ENCODE assay signal across 20 mouse cellular contexts in genomic region chr19:10500581-10500980, GRCm38 (mm10). TPM values are rescaled to one million over a fixed set of nuclear protein-coding genes. Genes with fewer than 3 reads are reported as not detected.
DNase-seq lines count a peak whose midpoint lies in the region; ATAC-seq lines count a peak whose summit lies in the region.
"Had no signal": no experiment of that assay in that cellular context is flagged by ENCODE, and none has a peak within 500 bp of the region (broad histone marks: within the 10 kb centered on the region; RNA-seq: fewer than 3 reads in every experiment).

No protein-coding gene starts in this region.

- peak overlapping the region; percentile 8; the same call in 1 of the 2 replicates for H3K9ac ChIP-seq in heart, embryonic 12.5 days
- 0 out of 2 replicates have a peak overlapping the region, but pooled peaks have one; percentile 14 for H3K9ac ChIP-seq in neural tube, embryonic 15.5 days (replicated peaks)
- H3K9ac ChIP-seq in stomach, embryonic 16.5 days (ENCODE audit: low read length): no peak overlapping the region
- H3K9ac ChIP-seq: embryonic facial prominence, embryonic 13.5 days; hindbrain, embryonic 14.5 days had no signal

- no peak overlapping the region for H3K4me3 ChIP-seq in heart, embryonic 12.5 days
- no peak overlapping the region for H3K4me3 ChIP-seq in neural tube, embryonic 15.5 days (replicated peaks)
- no peak overlapping the region for H3K4me3 ChIP-seq in stomach, embryonic 16.5 days (replicated peaks; ENCODE audit: low read length)
- H3K4me3 ChIP-seq: embryonic facial prominence, embryonic 13.5 days; hindbrain, embryonic 10.5 days had no signal

- WGBS in heart, embryonic 12.5 days: 85% methylated on average over 8 of the region's 8 CpGs
- WGBS in neural tube, embryonic 15.5 days: 88% methylated on average over 8 of the region's 8 CpGs
- WGBS in stomach, embryonic 16.5 days: 68% methylated on average over 8 of the region's 8 CpGs

- H3K27me3 ChIP-seq in heart, embryonic 12.5 days (replicated peaks): 0 out of 2 replicates have a peak, but pooled peaks cover 4% of the 10 kb centered on the region
- H3K27me3 ChIP-seq in neural tube, embryonic 15.5 days (replicated peaks): no peaks in the 10 kb centered on the region
- H3K27me3 ChIP-seq in stomach, embryonic 16.5 days (ENCODE audit: control insufficient read depth, insufficient read depth, low read length): no peaks in the 10 kb centered on the region
- H3K27me3 ChIP-seq: CH12.LX; embryonic facial prominence, embryonic 13.5 days had no signal

- DNase-seq in heart, adult 8-10 months (ENCODE audit: low spot score): no peak
- no peak for DNase-seq in neural tube, embryonic 10.5 days (ENCODE audit: extremely low spot score, low spot score)
- DNase-seq in layer of hippocampus, adult 18-20 months (ENCODE audit: low spot score in 2 of 2): no peak
- no peak for DNase-seq in adipocyte (ENCODE audit: low spot score)
- DNase-seq: adrenal gland, adult 8-10 months; adrenal gland, postnatal 36 days; cerebellum, adult 11-12 months; cerebellum, adult 9-10 months; cerebellum, postnatal 25 days; gastrocnemius, postnatal 10 days; heart, adult 18-20 months had no signal

- no peak for ATAC-seq in heart, embryonic 12.5 days (ENCODE audit: insufficient number of reproducible peaks, low FRiP score)
- no peak for ATAC-seq in neural tube, embryonic 15.5 days (ENCODE audit: low FRiP score)
- peak; percentile 67 for ATAC-seq in stomach, embryonic 16.5 days (ENCODE audit: insufficient read depth, low FRiP score)
- ATAC-seq: forebrain, embryonic 14.5 days had no signal

- 0 out of 2 replicates have a peak, but pooled peaks cover 3% of the 10 kb centered on the region for H3K4me1 ChIP-seq in heart, embryonic 12.5 days (replicated peaks)
- peaks cover 18% of the 10 kb centered on the region for H3K4me1 ChIP-seq in neural tube, embryonic 15.5 days
- no peaks in the 10 kb centered on the region for H3K4me1 ChIP-seq in stomach, embryonic 16.5 days (ENCODE audit: control insufficient read depth, insufficient read depth, low read length)

- H3K4me2 ChIP-seq in heart, embryonic 12.5 days: no peak overlapping the region
- H3K4me2 ChIP-seq in neural tube, embryonic 15.5 days: no peak overlapping the region
- no peak overlapping the region for H3K4me2 ChIP-seq in stomach, embryonic 16.5 days (ENCODE audit: low read depth, low read length)
- H3K4me2 ChIP-seq: embryonic facial prominence, embryonic 13.5 days; heart, embryonic 11.5 days; hindbrain, embryonic 14.5 days had no signal

- peaks cover 53% of the 10 kb centered on the region for H3K36me3 ChIP-seq in heart, embryonic 12.5 days
- H3K36me3 ChIP-seq in neural tube, embryonic 15.5 days: peaks cover 48% of the 10 kb centered on the region
- no peaks in the 10 kb centered on the region for H3K36me3 ChIP-seq in stomach, embryonic 16.5 days (ENCODE audit: control insufficient read depth, insufficient read depth, low read length)

- no peak overlapping the region for H3K27ac ChIP-seq in heart, embryonic 12.5 days (ENCODE audit: poor library complexity, severe bottlenecking)
- H3K27ac ChIP-seq in neural tube, embryonic 15.5 days (replicated peaks): no peak overlapping the region
- 0 out of 2 replicates have a peak overlapping the region, but pooled peaks have one; percentile 1 for H3K27ac ChIP-seq in stomach, embryonic 16.5 days (ENCODE audit: low read length)
- H3K27ac ChIP-seq: embryonic facial prominence, embryonic 13.5 days; hindbrain, embryonic 10.5 days; hindbrain, embryonic 14.5 days had no signal

- no peaks in the 10 kb centered on the region for H3K9me3 ChIP-seq in heart, embryonic 12.5 days (replicated peaks)
- no peaks in the 10 kb centered on the region for H3K9me3 ChIP-seq in neural tube, embryonic 15.5 days (replicated peaks)
- no peaks in the 10 kb centered on the region for H3K9me3 ChIP-seq in stomach, embryonic 16.5 days (replicated peaks; ENCODE audit: control insufficient read depth, low read length)
- H3K9me3 ChIP-seq: embryonic facial prominence, embryonic 13.5 days; hindbrain, embryonic 10.5 days had no signal

RNA-seq across cellular contexts. Expression of gene Ppp1r32, which starts 17.9 kb away (rescaled TPM):
- 0.14 TPM in 1 of 2 replicates, not detected in the other for polyA plus RNA-seq in heart, embryonic 12.5 days (2016; fragmentation: Nextera tagmentation; extraction: Ambion mirVana)
- total RNA-seq in heart, adult 8-10 months (2022): under 1 TPM in 3 of 4 experiments, not detected in 1; 0.22 to 0.38 (median 0.28) TPM
- polyA plus RNA-seq in neural tube, embryonic 15.5 days (2015; fragmentation: Nextera tagmentation; extraction: Ambion mirVana): 0.79 and 1.2 TPM in 2 replicates
- polyA plus RNA-seq in stomach, embryonic 16.5 days (2015; fragmentation: Nextera tagmentation; extraction: Ambion mirVana): 0.31 TPM in 1 of 2 replicates, not detected in the other
- total RNA-seq in layer of hippocampus, adult 18-20 months (2021): 1 to 10 TPM; 1.3 to 1.9 TPM
- total RNA-seq: CH12.LX had no signal
- polyA plus RNA-seq: heart, embryonic 11.5 days had no signal

RNA-seq across cellular contexts. Expression of gene Cpsf7, which starts 24.5 kb away (rescaled TPM):
- polyA plus RNA-seq in heart, embryonic 12.5 days (2016; fragmentation: Nextera tagmentation; extraction: Ambion mirVana): 36.9 and 41.4 TPM in 2 replicates
- total RNA-seq in heart, adult 8-10 months (2022): 10 to 100 TPM; 19.5 to 23.3 (median 21.8) TPM
- 45.6 and 47.2 TPM in 2 replicates for polyA plus RNA-seq in neural tube, embryonic 15.5 days (2015; fragmentation: Nextera tagmentation; extraction: Ambion mirVana)
- polyA plus RNA-seq in stomach, embryonic 16.5 days (2015; fragmentation: Nextera tagmentation; extraction: Ambion mirVana): 39.2 and 41.0 TPM in 2 replicates
- 10 to 100 TPM; 68.6 to 74.5 TPM for total RNA-seq in layer of hippocampus, adult 18-20 months (2021)

RNA-seq across cellular contexts. Expression of gene Sdhaf2, which starts 25.4 kb away (rescaled TPM):
- polyA plus RNA-seq in heart, embryonic 12.5 days (2016; fragmentation: Nextera tagmentation; extraction: Ambion mirVana): 48.4 and 52.1 TPM in 2 replicates
- total RNA-seq in heart, adult 8-10 months (2022): 10 to 100 TPM; 70.8 to 93.2 (median 82.9) TPM
- 67.5 and 67.7 TPM in 2 replicates for polyA plus RNA-seq in neural tube, embryonic 15.5 days (2015; fragmentation: Nextera tagmentation; extraction: Ambion mirVana)
- 50.6 and 53.1 TPM in 2 replicates for polyA plus RNA-seq in stomach, embryonic 16.5 days (2015; fragmentation: Nextera tagmentation; extraction: Ambion mirVana)
- 10 to 100 TPM; 51.3 to 55.5 TPM for total RNA-seq in layer of hippocampus, adult 18-20 months (2021)

RNA-seq across cellular contexts. Expression of gene Lrrc10b, which starts 43.3 kb away (rescaled TPM):
- polyA plus RNA-seq in heart, embryonic 12.5 days (2016; fragmentation: Nextera tagmentation; extraction: Ambion mirVana): 0.14 and 0.26 TPM in 2 replicates
- total RNA-seq in heart, adult 8-10 months (2022): 1 to 10 TPM in 2 of 4 experiments, under 1 TPM in 2; 0.38 to 6.4 (median 1.9) TPM
- polyA plus RNA-seq in neural tube, embryonic 15.5 days (2015; fragmentation: Nextera tagmentation; extraction: Ambion mirVana): 1.1 and 1.3 TPM in 2 replicates
- 0.32 and 0.41 TPM in 2 replicates for polyA plus RNA-seq in stomach, embryonic 16.5 days (2015; fragmentation: Nextera tagmentation; extraction: Ambion mirVana)
- total RNA-seq in layer of hippocampus, adult 18-20 months (2021): 10 to 100 TPM; 70.5 to 77.9 TPM
- total RNA-seq: CH12.LX had no signal

RNA-seq across cellular contexts. Expression of gene Tmem216, which starts 55.5 kb away (rescaled TPM):
- polyA plus RNA-seq in heart, embryonic 12.5 days (2016; fragmentation: Nextera tagmentation; extraction: Ambion mirVana): 17.8 and 20.0 TPM in 2 replicates
- total RNA-seq in heart, adult 8-10 months (2022): 1 to 10 TPM; 4.1 to 8.3 (median 5.7) TPM
- polyA plus RNA-seq in neural tube, embryonic 15.5 days (2015; fragmentation: Nextera tagmentation; extraction: Ambion mirVana): 49.1 and 51.6 TPM in 2 replicates
- 28.9 and 29.8 TPM in 2 replicates for polyA plus RNA-seq in stomach, embryonic 16.5 days (2015; fragmentation: Nextera tagmentation; extraction: Ambion mirVana)
- total RNA-seq in layer of hippocampus, adult 18-20 months (2021): 10 to 100 TPM; 10.6 to 10.8 TPM
